Mouse (Mus musculus) CH12.LX (cell line): ENCODE measurements around the gene Tbc1d19.
A peak's percentile ranks its signal among the peaks of the same experiment; 100 is the strongest.

Experiments used
- BHLHE40 ChIP-seq: IDR thresholded peaks from 2 replicates; pipeline ENCODE4 v1.6.1; 2011; ENCODE audit warnings: mild to moderate bottlenecking, low read depth, low read length, improper control_type of control experiment
- CTCF ChIP-seq, 2 experiments: IDR thresholded peaks in 1 of 2; conservative IDR thresholded peaks in 1 of 2; 2 replicates each; pipeline ENCODE4 v1.5.1; 2011 to 2012; ENCODE audit warnings: low read depth in 2 of 2, low read length in 2 of 2, improper control_type of control experiment in 1 of 2, inconsistent platforms in 1 of 2, mild to moderate bottlenecking in 1 of 2, moderate library complexity in 1 of 2
- MEF2A ChIP-seq: IDR thresholded peaks from 2 replicates; pipeline ENCODE4 v1.6.1; 2014; ENCODE audit warnings: low read depth, mild to moderate bottlenecking, inconsistent platforms, low read length, improper control_type of control experiment, borderline replicate concordance
- NELFE ChIP-seq: IDR thresholded peaks from 2 replicates; pipeline ENCODE4 v1.6.1; 2011; ENCODE audit warnings: low read depth, low read length, improper control_type of control experiment
- POLR2A ChIP-seq: IDR thresholded peaks from 2 replicates; pipeline ENCODE4 v1.6.1; 2011; ENCODE audit warnings: low read depth, mild to moderate bottlenecking, improper control_type of control experiment, low read length
- USF1 ChIP-seq: IDR thresholded peaks from 2 replicates; pipeline ENCODE4 v1.6.1; 2014; ENCODE audit warnings: low read depth, mild to moderate bottlenecking, inconsistent platforms, low read length, improper control_type of control experiment
- USF2 ChIP-seq: conservative IDR thresholded peaks from 2 replicates; pipeline ENCODE4 v1.6.1; 2011; ENCODE audit warnings: low read depth, low read length, improper control_type of control experiment
- ZMIZ1 ChIP-seq: IDR thresholded peaks from 2 replicates; pipeline ENCODE4 v1.6.1; 2012; ENCODE audit warnings: low read depth, mild to moderate bottlenecking, inconsistent platforms, low read length, improper control_type of control experiment

DNA sequence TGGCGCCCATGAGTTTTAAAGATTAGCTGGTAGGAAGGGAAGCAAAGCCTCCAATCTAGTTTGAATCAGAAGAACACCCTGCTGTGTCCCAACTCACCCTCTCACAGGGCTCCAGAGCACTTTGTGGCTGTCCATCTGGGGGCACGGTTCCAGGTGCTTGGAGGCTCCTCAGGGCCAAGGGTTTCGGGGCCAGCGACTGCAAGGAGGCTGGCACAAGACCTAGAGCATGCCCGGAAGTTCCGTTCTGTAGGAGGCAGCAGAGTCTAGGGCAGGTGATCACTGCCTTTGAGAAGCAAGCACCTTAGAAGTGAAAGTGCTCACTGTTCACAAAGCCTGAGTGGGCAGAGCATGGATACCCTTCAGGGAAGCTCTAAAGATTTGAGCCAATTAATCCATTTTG is 120.4 kb downstream of the Tbc1d19 start:
- TF ChIP-seq ZMIZ1 (no peak), USF1 (no peak), MEF2A (no peak), CTCF (conservative IDR thresholded peaks at IDR 0.05 in 1 of 2, IDR thresholded peaks at IDR 0.05 in 1 of 2; ENCODE audit: low read depth in 2 of 2, low read length in 2 of 2) (0 out of 4 replicates have a peak, but pooled peaks of 1 of the 2 experiments have one; percentile 20), USF2 (no peak), POLR2A (no peak), BHLHE40 (no peak), NELFE (no peak)
